Mouse (Mus musculus) cerebellum, adult 18-20 months (tissue): ENCODE data around the gene Rhobtb1.

Experiments used
- DNase-seq, 2 experiments: peaks; one replicate each; pipeline ENCODE4 v3.0.0; 2021

The Rhobtb1 gene

DNA sequence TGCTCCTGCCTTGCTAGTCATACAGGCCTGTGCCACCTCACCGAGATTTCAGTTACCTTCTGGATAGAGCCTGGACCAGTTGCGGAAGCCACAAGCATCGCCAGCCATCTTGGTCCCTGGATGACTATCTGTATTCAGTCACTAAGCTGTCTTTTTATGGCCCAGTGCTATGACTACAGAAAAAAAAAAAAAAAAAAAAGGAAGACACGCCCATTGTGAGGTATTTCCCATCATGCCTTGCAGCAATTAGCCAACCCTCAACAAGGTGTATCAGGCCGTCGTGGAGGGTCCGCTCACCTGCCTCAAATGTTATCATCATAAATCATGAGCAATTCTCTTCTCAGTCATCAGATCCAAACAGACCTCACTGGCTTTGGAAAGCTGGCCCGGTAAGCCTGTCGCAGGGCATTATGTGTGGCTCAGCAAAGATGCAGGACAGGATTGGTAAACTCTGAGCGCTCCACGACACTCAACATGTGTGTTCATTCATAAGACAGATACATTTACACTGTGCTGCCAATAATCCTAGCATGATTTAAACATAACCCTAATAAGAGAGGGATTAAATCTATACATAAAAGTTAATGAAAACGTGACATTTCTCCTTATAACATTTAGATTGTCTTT lies 176.9 kb downstream of the Rhobtb1 start:
- no peak for DNase-seq

DNA sequence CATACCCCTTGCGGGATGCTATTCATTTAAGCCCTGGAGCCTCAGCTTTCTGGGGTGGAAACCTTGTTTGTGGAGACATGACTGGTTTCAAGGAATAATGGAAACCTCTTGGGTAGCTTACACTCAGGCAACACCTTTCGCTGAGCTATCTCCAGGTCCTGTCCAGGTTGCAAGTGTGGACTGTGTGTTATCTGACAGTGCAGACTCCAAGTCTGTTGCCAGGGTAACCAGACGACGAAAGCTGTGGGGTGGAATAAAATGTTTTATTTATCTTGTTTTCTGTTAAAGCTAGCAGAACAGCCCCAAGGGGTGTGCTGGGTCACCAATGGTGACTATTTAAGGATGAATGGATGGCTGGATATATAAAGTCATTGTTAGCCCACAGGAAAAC lies 177.4 kb downstream of the Rhobtb1 start:
- no peak for DNase-seq

DNA sequence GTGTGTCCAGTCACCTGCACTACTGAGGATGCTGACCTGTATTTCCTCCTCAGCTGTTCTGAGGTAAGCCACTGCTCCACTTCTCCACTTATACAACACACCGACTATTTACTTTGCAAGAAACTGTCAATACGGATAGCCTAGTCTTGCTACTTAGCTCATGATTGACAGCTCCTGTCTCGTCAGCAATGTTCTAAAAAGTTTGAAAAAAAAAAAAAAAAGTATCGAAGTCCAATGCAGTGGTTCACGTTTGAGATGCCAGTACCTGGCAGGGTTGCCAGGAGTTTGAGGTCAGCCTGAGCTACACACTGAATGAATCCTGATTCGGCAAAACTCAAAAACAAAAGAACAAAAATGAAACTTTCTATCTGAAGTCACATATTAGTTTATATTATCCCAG lies 180.0 kb downstream of the Rhobtb1 start:
- DNase-seq, result no peak

DNA sequence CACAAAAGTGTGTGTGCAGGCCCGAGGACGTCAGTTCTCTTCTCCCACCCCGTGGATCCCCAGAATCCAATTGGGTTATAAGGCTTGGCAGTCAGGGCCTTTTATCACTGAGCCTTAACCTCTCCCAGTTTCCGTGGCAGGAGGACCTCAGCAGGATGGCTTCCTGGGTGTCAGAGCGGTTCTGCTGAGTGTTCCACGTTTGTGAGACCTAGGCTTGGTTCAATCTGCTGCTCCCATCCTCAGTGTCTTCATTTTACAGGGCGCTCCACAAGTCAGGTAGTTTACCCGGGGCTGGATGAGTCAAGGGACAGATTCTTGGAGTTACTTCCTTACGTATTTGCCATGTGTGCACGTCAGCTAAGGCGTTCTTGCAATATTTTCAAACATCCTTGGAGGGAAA lies 182.0 kb downstream of the Rhobtb1 start:
- no peak for DNase-seq

DNA sequence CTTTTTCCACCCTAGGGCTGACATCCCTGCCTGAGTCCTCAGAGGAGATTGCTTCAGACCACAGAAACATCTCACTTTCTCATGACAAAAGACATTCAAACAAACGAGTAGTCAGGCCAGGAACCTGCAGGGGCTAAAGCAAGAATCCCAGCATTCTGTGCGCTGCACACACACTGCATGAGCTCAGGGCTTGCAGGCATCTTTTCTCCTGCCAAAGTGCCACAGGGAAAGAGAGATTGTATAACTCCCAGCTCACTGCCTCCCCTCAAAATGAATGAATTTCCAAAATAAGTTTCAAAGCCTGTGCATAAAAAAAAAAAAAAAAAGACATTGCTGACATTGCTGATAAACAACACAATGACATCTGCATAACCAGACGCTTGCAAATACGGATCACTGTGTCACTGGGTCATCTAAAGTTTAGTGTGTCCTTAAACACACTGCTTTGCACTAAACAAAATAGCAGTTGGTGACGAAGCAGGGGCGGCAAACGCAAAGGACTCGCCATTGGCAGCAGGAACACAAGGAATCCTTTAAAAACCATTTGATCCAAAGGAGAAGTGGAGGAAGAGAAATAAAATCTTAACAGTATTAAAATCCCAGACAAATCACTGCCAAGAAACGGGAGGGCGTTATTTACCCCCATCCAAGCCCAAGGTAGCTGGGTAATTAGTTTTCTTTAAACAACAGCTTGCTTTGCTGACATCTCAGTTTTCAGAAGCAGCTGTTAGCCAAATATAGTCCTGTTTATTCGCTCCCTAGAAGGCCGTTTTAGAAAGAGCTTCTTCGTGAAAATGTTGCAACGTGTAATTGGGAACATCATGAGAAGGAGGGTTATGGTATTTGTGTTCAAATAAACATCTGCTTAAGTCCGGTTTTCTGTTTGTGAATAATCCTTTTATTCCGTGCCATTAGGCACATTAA lies 183.3 kb downstream of the Rhobtb1 start:
- DNase-seq, result no peak

DNA sequence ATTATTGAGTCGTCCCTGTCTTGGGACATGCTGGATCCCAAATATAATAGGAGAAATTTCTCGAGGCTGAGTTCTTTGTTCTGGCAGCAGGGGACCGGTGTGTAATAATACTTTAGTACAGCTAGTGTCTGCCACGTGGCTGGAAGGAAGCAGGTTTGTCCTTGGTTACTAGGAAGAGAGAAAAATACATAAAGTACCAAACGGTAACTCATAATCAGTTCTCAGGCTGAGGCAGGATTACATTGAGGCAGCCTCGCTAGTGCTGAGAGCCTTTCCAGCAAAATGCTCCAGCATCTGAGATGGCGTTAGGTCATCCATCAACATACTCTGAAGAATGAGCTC lies 183.9 kb downstream of the Rhobtb1 start:
- DNase-seq, result no peak

DNA sequence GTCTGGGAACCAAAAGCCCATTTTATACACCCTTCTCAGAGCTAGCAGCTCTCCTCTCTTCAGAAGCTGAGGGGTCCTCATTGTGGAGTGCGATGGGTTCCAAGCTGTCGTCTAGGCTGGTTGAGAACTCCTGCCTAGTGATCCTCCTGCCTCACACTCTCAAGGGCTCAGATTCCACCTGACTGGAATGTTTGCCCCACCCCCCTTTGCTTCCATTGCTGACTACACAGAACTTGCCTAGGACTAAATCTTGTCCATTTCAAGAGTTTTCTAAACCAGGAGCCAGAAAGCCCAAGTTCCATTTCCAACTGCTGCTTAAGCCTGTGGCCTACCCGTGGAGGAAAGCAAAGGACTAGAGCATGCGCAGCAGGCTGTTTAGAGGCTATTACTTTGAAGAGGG lies 184.4 kb downstream of the Rhobtb1 start:
- no peak for DNase-seq

DNA sequence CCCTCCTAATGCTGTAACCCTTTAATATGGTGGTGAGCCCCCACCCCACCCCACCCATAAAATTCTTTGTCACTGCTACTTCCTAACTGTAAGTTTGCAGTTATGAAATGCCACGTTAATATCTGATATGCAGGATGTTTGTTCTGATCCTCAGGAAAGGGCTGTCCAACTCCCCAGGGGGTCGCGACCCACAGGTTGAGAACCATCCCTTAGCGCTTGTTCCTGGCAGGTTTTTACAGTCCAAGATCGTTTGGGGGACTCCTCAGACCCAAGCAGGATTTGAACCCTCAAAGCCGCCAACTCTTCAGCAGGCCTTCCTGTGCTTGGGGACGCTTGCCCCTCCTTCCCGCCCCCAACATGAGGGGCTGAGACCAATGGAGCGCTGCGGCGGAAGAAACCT lies 185.0 kb downstream of the Rhobtb1 start:
- DNase-seq, result no peak

DNA sequence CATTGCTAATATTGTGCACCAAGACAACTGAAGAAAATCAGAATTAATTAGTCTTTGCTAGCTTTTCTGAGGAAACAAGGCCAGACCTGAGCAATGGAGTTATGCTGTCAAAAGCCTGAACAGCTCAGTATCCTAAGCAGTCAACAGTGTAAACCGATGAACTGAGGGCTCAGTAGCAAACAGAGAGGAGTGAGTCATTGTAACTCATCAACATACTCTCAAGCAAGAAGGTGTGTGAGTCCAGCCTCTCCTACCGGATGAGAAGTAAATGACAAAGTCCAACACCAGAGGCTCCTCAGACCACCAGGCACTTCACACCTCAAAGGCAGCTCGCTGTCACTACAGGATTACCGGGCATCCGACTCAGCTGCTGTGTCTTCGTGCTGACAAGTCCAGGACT lies 188.8 kb downstream of the Rhobtb1 start:
- no peak for DNase-seq
